Mouse (Mus musculus) kidney, adult 18-20 months (tissue): Measurements from ENCODE around the gene Slamf8.
A peak's percentile ranks its signal among the peaks of the same experiment; 100 is the strongest.

ENCODE experiments used
- DNase-seq: peaks from one replicate; pipeline ENCODE4 v3.0.0; 2021

Gene Slamf8

DNA sequence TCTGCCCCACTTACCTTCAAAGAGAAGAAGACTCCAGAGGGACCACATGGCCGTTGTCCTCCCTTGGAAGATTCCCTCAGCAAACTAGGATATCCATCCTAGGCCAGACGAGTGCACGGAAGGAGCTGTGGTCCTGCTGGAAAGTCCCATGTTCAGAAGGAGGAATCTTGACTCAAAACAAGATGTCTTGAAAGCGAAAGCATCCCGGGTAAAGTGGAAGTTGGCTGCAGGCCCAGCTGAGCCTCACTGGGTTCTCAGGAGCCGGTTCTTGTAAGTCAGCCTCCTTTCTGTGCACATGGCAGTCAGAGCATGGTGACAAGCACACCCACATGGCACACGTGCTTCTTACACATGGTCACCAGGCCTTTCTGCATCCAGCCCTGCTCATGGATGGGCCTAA is at the start of gene Slamf8:
Gene Slamf8 (minus strand): TSS at position 184 of the 400 bp plus-strand sequence.
- peak; percentile 28 for DNase-seq

DNA sequence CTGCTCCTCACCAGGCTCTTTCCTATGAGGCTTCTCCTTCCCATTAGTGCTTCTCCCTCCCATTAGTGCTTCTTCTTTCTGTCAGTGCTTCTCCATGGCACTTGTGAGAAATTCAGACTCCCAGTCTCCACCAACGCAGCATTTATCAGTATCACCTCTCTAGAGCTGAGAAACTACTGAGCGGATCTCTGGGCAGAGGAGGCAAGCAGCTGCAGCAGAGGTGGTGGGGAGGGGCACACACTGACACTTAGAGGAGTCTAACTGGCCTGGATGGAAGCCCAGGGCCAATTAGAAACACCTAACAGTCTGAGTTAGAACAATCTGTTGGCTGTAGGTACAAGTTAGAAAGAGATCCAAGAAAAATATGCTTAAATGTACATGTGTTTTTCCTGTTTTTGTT is 48.4 kb upstream of the Slamf8 start:
- no peak for DNase-seq

DNA sequence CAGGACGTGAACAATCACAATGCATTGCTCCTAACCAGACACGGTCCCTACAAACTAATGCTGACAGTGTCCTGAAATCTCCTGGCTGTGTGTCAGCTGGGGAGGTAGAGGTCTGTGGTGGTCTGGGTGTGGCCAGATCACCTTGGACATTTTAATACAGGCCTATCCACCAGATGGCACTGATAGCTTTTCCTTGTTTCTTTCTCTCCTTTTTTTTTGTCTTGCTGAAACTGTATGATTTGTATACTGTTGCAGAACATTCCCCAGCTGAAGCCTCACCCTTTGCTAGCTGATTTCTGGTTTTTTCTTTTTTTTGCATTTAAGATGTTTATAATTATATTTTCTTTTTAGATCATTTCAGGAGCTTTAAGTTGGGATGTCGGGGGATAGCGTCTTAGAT is 47.4 kb upstream of the Slamf8 start:
- no peak for DNase-seq

DNA sequence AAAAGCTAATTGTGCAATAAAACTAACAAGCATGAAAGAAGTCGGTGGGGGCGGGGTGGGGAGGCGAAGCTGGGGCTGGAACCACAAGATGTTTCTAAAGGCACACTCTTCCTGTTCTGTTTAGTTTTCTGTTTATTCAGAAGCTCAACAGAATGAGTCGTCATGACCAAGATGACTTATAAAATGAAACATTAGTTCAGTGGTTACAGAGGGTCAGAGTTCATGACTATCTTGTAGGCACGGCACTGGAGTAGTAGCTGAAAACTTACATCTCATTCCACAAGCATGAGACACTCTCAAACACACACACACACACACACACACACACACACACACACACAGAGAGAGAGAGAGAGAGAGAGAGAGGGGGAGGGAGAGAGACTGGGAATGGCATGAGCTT is 45.9 kb upstream of the Slamf8 start:
- DNase-seq = no peak

DNA sequence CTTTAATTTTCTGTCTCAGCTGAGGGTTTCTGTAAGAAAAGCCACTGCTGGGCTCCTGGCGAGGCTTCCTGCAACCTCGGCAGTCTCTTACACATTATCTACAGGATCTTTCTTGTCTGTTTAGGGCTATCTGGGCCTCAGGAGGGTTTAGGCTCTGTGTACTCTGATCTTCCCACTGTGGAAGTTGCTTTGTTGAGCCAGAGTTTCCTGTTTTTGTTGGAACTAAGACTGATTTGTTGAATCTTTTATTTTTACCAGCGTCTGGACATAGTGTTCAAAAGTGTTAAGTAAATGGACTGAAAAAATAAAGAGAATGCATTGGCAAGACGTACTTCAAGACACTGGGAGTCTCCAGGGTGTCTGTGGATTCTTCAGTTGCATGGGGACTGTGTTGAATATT is 44.9 kb upstream of the Slamf8 start:
- no peak for DNase-seq

DNA sequence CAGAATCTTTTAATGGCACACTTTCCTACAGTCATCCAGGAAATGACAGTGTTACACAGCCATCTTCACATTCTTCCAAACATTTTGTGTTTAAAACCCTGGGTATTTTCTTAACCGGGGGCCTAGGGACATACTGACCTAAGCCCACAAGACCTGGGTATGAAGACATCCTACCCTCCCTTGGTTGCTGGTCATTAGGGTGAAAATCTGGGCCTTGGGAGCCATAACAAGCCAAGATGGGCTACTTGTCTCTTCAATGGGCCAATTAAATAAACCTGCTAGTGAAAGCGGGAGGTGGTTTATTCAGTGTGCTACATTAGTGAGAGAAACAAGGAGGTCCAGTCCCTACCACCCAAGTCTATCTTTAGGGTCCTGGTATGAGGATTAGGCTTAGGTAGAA is 43.8 kb upstream of the Slamf8 start:
- no peak for DNase-seq

DNA sequence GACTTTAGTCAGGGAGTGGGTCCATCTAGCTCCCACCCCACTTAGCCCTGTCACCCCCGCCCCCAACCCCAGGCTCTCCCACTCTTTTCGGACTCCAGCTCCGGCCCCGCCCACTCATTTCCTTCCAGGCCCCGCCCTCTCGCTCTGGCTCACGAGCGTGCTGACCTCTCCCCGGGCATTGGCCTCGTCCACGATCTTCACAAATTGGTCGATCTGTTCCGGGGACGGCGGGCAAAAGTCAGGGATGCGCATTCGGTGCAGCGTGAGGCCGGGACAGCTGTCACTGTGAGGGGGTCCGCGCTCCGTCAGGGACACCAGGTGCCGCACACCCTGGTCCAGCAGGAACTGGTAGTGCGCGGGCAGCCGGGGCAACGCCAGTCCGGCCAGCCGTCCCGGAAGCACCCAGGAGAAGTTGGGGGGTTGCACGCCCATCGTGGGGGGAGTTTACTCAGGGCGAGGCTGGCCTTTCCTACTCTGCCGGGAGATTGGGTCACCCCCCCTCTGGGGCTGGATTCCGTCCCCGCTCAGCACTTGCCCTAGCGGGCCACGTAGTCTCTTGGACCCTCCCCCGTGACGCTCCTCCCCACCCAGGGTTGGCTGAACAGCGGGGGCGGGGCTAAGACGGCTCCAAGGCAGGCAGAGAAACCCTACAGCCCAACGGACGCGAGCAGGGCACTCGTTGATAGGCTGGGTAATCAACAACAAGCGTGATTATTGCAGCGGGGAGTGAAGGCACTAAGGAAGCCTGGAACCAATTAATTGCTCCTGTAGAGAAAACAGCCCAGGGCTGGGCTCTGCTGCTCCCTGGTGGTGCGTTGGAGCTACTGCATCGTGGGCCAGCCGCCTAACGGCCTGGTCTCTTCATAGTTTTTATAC is 42.3 kb upstream of the Slamf8 start, which contains the start of gene Dusp23:
Gene Dusp23 (minus strand): TSS at position 512 of the 876 bp plus-strand sequence.
- peak; percentile 97 for DNase-seq

DNA sequence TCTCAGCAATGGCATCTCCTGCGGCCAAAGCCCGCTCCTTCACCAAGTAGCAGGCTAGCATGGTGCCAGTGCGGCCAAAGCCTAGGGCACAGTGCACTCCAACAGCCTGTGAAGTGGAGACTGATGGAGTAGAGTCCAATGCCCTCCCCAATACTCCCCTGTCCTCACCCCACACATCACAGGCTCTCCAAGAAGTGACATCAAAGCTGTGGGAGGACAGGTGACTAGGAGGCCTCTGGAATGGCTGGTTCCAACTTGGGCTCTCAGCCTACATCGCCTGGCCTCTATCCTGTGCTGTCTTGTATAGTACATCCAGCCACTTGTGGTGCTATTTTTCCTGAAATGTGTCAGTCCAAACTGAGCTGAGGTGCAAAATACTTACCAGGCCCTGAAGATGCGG is 41.4 kb upstream of the Slamf8 start:
- no peak for DNase-seq

DNA sequence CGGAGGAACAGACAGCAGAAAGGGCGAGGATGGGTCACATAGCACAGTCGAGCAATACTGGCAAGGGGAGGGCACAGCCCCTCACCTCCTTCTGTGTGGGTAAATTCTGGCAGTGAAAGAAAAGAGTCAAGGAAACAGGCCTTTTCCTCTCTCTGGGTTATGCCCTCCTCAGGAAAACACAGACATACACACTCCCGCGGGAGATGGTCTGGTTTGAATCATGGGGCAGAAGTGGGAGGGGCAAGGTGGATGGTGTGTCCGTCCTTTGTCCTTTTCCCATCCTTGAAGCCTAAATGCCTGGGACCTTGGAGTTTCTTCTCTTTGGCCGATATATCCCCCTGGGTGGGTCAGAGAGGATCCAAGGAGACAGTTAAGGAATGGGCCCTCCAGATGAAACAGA is 39.5 kb upstream of the Slamf8 start:
- no peak for DNase-seq

DNA sequence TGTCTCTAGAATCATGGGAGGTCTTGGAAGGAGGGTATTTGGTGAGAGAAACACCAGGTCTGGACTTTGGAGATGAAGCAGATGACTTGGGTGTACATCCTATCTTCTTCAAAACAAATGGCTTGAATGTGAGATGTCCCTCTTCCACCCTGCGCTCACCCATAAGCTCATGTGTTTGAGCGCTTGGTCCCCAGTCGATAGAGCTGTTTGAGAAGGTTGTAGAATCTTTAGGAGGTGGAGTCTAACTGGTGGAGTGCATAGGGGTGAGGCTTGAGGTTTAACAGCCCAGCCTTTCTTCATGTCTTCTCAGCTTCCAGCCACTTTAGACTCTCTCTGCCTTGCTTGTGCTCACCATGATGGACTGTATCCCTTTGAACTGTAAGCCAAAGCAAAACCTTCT is 35.9 kb upstream of the Slamf8 start:
- DNase-seq = no peak

DNA sequence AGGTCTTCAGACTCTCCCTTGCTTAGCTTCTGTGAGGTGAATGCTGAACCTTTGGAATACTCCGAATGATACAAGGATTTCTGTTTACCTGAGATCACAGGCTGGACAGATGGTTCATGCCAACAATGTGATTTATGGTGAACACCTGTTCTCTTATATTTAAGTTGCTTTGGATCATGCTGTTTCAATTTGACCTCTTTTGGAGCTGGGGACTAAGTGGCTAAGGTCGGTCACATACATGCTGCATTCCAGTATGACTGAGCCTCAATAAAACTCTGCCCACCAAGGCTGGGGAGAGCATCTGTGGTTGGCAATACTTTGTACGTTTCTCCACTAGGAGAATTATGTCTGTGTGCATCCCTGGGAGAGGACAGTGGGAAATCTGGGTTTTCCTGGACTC is 33.7 kb upstream of the Slamf8 start:
- no peak for DNase-seq

DNA sequence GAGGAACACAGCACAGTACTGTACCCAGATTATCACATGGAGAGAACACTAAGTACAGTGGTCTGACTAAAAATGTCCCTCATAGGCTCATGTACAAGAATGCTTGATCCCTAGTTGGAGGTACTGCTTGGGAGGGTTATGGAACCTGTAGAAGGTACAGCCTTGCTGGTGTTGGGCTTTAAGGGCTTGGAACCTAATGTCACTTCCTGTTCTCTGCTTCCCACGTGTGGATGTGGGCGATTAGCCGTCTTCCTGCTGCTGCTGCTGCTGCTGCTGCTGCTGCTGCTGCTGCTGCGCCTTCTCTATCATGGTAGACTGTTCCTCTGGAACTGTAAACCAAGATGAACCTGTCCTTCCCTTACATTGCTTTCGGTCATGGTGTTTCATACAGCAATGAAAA is 33.2 kb upstream of the Slamf8 start:
- no peak for DNase-seq

DNA sequence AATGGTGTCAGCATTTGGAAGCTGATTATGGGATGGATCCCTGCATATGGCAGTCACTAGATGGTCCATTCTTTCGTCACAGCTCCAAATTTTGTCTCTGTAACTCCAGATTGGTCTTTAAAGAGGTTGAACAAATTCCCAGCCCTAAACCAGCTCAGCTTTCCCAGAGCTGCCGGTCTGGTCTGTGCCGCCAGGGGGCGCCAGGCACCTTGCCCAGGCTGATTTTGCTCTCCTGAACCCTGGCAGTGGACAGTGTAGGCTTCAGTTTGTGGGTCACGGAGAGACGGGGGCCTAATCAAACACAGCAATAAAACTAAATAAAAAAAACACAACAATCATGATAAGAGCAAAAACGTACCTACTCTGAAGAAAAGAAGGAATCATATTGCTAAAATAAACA is 28.9 kb upstream of the Slamf8 start:
- peak; percentile 83 for DNase-seq

DNA sequence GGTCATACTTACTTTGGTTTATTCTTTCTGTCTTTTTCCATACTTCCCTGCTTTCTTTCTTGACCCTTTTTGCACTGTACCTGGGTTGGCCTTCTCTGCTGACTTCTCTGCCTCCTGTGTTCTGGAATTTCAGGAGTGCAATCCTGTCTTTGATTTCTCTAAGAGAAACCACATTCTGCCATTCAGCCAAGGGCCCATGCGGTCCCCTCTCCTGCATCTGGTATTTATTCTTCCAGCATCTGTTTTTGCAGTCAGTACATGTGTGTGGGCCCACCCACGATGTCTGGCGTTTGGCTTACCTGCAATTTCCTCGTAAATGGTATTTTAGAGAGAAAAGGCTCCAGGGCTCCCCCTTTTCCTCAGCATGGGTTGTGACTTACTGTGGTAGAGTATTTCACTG is 27.8 kb upstream of the Slamf8 start:
- DNase-seq = no peak

DNA sequence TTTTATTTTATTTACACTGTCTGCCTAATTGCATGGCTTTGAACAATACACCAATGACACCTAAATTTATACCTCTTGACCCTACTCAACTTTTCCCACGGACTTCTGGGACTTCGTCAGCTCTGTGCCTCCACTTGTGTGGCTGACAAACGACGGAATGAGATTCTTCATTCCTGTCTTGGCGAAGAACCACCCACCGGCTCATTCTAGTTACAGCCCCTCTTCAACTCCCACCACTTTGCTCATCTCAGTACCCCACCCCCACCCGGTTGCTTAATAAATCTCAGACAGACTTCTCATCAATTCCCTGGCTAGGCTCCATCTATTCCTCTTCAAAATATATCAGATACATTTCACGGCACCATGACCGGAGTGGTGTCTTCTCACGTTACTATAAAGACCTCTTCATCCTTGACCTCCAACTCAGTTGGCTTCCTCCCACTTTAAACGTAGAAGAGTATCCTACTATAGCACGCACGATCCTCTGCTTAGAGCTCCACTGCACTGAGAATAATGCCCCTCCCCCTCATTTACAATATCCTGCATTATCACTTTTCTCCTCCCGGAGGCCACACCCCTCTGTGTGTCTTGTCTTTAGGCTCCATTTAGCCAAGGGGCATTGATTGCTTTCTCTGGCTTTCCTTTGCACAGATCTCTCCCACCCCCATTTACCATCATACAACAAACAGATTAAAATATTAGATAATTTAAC is 27.2 kb upstream of the Slamf8 start:
- no peak for DNase-seq

DNA sequence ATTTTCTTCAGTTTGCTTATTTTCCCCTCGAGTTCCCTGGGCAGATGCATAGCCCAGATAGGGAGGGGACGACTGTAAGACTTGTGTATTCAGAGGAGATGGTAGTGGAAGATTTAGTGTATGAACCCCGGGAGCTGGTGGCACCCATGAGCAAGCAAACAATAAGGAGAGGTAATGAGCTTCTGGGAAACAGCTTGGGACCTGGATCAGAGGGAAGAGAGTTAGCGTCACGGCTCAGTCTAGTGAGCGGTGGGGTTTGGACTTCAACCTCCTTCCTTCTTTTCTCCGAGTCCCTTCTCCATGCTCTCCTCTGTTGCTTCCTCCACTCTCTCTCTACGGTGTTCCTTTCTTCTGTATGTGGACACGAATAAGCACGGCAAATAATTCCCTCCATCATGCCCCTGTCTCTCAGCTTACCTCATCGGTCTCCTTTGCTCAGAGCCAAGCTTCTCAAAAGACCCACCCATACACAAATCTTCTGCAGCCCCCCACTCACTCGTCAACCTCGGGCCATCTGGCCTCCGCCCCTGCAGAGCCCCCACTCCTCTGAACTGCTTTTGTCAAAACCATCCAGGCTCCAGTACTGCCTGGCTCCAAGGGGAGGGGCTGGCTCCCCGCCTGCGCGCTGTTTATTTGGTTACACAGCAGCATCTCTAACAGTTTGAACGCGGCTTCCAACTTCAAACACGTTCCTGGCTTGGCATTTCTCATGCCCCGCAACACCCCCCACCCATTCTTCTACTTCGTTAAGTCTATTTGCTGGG is 26.4 kb upstream of the Slamf8 start:
- no peak for DNase-seq

DNA sequence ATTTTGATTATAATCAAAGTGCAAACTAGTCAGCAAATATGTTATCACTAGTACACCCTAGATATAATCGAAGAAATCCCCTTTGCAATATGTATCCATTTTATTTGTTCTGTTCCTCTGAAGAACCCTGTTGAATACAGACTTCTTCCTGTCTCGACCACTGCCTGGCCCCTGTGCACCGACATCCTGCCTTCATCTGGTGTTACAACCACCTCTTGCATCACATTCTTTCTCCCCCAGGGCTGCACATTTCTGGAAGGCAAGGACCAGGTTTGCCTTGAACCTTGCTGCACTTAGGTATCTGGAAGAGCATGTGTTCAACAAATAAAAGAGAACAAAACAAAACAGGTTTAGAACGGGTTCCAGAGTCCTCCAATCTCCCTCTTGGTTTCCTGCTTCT is 25.0 kb upstream of the Slamf8 start:
- no peak for DNase-seq

DNA sequence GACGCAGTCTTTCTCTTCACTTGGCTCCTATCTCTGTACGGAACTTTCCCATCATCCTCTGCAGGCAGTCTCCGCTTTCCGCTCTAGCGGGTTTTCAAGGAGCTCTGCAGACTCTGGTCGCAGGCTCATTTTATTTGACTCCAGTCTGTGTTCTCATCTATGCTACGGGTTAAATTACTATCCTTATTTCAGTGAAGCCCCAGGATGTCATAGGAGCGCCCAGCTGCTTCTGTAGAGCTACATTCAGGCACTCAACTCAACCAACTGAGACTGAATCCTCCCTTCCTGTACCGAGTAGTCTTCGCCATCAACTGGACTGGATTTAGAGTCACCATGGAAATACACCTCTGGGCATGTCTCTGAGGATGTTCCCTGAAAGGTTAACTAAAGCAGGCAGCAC is 24.3 kb upstream of the Slamf8 start:
- DNase-seq = no peak

DNA sequence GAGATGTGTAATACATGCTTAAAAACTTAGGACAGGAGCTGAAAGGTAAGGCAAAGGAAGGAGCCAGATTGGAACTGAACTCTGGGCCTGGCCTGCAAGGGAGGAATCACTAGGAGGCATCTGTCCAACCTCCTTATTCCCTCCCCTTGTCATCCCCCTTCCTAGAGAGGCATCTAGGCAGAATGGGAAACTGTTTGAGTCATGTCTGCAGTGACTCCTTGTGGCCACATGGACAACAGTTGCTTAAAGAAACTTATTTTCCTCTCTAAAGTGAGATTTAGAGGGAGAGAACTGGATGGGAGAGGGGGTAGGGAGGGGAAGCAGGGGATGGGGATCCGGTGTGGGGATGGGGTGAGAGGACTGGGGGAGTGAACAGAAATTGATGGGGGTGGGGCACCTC is 22.4 kb upstream of the Slamf8 start:
- DNase-seq = no peak

DNA sequence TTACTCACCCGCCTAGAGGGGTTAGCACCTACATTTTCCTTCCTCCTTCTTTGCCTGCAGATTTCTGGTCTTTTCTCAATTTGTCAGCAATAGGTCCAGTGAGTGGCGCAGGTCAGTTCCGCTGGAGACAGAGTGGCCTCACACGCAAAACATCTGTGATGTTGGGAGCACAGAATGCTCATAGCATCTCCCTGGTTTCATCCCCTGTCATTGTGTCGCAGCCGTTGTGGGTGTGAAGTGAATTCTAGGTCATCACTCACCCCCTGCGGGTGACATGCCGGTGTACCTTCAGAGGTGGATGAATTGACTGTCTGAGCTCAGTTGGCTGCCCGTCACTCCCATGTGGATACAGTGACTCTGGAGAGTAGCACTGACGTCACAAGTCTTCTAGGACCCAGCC is 20.9 kb upstream of the Slamf8 start:
- DNase-seq = no peak

DNA sequence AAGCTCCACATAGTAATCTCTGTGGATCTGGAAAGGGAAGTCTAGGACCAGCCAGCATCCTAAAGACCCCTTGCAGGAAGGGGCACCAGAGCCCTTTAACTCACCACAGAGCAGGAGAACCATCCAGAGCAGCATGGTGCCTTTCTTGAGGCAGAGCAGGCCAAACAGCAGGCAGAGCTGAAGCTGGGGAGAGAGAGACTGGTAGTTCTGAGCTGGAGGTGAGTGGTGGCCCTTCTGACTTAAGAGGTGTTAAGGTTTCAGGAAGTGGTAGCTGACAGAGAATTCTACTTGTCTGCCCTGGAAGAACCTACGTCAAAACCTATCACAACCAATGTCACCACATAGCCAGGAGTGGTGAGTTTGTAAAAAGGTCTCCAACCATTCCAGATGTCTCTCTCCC is 12.0 kb upstream of the Slamf8 start, which contains the start of gene Fcrl6:
Gene Fcrl6 (minus strand): TSS at position 226 of the 400 bp plus-strand sequence.
- no peak for DNase-seq

DNA sequence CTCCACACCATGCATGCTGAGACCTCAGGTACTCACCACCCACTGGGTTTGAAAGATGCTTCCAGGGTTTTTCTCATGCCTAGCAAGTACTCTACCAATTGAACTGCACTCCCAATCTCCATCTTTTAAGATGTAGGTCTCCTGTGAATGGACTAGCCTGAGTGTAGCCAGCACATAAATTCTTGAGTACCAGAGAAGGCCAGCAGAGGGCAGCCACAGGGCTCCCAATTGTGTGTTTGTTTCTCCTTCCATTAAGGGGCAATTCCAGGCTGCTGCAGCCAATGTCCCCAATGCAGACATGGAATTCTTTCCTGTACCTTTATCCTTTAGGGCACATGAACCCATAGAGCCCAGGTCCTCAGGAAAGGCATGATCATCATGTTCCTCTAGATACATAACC is 4.1 kb upstream of the Slamf8 start:
- DNase-seq = peak; percentile 58

DNA sequence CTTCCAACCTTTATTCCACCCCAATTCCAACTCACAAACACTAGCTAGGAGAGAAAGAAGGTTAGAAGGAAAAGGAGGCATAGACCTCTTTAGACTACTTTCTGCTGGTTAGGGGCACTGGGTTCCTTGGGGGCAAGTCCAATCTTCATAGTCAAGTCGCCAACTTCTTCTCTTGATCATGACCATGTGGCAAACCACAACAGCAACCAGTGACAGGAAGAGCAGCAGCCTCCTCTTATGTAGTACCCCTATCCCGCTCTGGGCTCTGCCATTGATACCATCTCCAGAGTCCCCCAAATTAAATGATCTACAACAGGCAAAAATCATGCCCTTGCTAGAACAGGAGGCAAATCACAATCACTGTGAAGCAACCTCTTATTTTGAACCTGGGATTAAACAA is 3.6 kb upstream of the Slamf8 start:
- DNase-seq = no peak

DNA sequence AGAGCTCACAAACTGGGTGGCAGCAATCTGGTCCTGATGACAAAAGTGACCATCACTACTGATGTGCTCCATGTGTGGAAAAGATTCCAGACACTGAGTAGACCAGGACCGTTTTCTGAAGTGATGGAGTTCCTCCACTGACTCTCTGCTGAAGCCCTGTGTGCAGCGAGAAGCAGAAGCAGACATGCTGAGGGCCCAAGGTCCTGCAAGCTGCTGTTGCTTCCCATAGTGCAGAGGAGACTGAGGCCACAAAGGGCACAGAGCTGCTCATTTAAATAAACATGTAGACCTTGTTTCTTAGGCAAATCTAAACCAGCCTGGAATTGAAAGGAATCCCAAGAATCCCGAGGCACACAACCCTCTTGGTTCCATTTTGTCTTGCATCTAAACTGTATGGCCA is 3.0 kb upstream of the Slamf8 start:
- no peak for DNase-seq
